Mouse (Mus musculus) cerebellum, postnatal 10 days (tissue): ENCODE measurements around the gene Amd1.
A peak's percentile ranks its signal among the peaks of the same experiment; 100 is the strongest.

Experiments used
- DNase-seq, 2 experiments: peaks; one replicate each; pipeline ENCODE4 v3.0.0; 2021; ENCODE audit warnings: mixed read lengths in 2 of 2

Amd1 gene

DNA sequence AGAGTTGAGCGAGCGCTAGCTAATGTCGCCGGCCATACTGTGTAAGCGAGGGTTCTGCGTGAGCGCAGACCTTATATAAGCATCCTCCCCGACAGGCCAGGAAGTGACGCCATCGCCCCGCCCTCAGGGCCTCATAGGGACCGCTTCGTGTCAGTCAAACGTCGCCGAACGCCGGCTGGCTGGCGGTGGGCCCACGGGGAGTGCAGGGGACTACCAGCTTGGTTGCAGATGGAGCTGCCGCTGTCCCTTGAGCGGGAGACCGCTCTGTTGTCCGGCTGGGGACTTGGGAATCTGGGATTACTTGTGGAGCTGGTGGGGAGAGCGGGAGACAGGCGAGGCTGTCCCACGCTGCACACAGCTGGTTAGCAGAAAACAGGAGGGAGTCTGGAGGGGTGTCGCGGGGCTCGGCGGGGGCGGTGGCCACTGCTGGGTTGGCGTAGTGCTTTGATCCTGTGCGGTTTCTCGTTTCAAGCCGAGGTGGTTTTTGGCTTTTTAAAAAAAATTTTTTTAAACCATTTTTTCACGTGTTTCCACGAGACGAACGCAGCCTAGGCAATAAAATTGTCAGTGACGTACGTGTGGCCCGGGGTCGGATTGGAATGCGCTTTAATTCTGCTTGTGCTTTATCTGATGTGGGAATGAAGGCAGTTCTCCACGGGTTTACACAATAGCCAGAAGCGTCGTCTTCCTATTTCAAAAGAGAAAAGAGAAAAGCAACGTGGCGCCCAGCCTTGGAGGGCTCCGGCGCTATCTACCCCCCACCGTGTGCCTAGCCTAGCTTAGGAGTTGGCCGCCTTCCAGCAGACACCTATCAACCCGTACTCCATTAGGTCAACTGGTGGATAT, at the start of gene Amd1:
TSS of gene Amd1 (minus strand) at position 47 of the 846 bp plus-strand sequence.
- peak; percentile 100 for DNase-seq

- DNase-seq = peak in 1 of 2 experiments; percentile 27
Observed at GRCm38 (mm10) chr10:40351156-40351555, 49.2 kb upstream of the Amd1 start.

- DNase-seq = no peak
Observed at GRCm38 (mm10) chr10:40350245-40350932, 48.4 kb upstream of the Amd1 start.

- peak; percentile 75 to 76 for DNase-seq
Observed at GRCm38 (mm10) chr10:40349631-40350177, 47.7 kb upstream of the Amd1 start.

DNA sequence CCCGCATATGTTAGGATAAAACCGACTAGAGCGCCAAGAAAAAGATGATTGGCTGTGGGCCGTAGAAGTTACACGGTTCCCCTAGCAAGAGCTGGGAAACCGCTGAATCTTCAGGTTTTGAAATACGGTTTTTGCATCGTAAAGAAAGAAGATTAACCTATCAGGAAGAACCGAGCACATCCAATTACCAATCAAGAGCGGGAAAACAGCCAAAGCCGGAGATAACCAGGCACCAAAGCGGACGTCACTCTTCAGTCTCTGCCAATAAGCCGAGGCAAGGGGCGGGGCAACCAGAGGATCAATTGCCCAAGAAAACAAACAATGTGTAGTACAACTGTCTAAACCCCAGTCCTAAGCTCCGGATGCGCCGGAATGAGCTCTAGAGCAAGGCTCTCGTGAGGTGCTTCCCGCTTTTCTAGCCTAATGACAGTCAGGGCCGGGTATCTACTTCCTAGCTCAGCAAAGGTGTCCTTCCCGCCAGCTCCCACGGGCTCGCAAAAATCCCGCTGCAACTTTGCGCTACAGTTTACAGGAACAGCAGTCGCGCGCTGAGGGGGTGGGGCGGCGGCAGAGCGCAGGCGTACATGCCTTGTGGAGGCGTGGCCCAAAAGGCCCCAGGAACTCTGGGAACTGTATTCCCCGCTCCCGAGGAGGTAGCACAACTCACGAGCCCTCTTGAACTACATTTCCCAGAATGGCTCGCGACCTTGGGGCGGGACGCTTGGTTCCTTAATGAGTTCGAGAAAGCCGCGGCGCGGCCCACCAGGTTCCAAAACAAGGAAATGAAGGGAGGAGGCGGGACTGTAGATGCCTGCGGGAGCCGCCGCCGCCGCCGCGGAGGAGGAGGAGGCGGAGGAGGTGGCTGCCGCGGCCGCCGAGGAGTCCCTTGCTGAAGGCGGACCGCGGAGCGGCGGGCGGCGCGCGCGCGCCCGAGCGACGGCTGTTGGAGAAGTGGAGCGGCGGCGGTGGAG, 46.9 kb upstream of the Amd1 start:
- DNase-seq = peak; percentile 96 to 98

DNA sequence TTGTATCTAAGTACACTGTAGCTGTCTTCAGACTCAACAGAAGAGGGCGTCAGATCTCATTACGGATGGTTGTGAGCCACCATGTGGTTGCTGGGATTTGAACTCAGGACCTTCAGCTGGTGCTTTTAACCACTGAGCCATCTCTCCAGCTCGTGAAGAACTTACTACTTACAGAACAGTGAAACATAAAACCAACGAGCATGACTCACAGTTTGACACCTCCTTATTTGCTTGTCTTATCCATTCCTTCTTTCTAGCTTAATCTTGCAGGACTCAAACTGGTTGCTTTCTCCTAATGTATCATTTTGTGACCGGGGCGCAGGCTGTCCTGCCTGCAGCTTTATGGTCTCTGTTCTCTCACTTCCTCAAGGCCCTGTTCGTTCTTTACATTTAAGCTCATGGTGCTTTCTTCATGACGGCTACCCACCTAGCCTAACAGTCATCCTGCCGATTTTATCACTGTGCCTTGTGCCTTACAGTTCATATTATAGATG, 45.5 kb upstream of the Amd1 start:
- no peak for DNase-seq

GRCm38 (mm10) chr10:40346776-40347403, 44.9 kb upstream of the Amd1 start:
- no peak for DNase-seq

GRCm38 (mm10) chr10:40342036-40342435, 40.0 kb upstream of the Amd1 start:
- DNase-seq = no peak

- DNase-seq = no peak
Observed at GRCm38 (mm10) chr10:40339351-40339964, 37.5 kb upstream of the Amd1 start, which contains the start of gene Cdk19. Cdk19 (plus strand) TSS chr10:40339564.

- no peak for DNase-seq
Observed at GRCm38 (mm10) chr10:40332864-40333263, 30.9 kb upstream of the Amd1 start.

DNA sequence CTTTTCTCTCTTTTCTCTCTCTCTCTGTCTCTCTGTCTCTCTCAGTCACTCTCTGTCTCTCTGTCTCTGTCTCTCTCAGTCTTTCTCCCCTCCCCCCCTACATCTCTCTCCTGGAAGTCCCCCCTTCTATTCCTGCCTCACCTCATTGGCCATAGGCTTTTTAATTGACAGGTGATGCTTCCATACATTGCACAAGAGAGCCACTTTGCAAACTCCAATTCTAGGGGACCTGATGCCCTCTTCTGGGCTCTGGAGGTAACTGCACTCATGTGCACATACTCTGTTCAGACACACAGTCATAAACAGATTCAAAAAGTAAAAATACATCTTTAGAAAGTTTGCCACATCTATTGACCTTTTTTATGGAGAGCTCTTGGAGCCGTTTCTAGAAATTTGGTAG, 28.3 kb upstream of the Amd1 start:
- no peak for DNase-seq

GRCm38 (mm10) chr10:40328004-40328551, 26.1 kb upstream of the Amd1 start:
- no peak for DNase-seq

DNA sequence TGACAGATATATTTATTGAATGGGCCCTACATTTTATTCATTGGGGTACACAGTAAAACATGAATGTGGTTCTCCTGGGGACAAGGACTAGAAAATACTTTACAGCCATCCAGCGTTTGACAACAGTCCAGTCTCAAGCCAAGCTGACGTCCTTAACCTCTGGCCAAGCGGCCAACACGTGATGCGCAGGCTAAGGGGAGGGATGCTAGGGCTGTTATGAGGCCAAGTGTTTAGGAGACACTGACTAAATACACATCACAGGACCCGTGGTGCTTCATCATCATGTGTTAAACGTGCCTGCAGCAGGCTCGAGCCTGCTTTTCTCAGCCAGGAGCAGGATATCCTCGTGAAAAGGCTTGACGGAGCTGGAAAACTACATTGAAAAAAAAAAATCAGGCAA, 18.3 kb upstream of the Amd1 start:
- DNase-seq = no peak

DNA sequence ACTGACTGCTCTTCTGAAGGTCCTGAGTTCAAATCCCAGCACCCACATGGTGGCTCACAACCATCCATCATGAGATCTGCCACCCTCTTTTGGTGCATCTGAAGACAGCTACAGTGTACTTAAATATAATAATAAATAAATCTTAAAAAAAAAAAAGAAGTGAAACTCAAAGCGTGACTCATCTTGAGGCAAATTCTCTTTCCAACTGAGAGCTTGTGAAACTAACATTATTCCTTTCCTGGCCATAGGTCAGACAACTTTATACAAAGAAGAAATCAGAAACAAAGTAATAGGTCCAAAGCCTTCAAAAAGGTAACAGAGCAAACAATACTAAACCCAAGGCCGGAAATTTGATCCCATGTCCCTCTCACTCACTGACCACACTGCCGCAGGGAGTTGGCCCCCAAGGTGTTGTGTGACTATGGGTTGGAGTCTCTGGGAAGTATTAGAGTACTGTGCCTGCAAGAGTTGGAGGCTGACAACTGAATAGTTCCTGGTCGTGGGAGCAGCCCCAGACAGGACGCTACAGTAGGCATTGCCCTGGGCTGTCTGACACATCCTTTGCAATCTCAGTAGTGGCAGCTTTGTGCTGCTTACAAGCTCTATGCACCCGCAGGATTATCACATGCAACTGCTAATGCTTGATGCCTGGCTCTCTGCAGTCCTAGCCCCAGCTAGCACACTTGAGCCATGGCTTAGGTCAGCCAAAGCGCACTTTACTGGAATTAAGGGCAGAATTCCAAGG, 15.0 kb upstream of the Amd1 start:
- no peak for DNase-seq

GRCm38 (mm10) chr10:40312781-40313180, 10.8 kb upstream of the Amd1 start:
- no peak for DNase-seq

- no peak for DNase-seq
Observed at GRCm38 (mm10) chr10:40309884-40310635, 8.1 kb upstream of the Amd1 start.

DNA sequence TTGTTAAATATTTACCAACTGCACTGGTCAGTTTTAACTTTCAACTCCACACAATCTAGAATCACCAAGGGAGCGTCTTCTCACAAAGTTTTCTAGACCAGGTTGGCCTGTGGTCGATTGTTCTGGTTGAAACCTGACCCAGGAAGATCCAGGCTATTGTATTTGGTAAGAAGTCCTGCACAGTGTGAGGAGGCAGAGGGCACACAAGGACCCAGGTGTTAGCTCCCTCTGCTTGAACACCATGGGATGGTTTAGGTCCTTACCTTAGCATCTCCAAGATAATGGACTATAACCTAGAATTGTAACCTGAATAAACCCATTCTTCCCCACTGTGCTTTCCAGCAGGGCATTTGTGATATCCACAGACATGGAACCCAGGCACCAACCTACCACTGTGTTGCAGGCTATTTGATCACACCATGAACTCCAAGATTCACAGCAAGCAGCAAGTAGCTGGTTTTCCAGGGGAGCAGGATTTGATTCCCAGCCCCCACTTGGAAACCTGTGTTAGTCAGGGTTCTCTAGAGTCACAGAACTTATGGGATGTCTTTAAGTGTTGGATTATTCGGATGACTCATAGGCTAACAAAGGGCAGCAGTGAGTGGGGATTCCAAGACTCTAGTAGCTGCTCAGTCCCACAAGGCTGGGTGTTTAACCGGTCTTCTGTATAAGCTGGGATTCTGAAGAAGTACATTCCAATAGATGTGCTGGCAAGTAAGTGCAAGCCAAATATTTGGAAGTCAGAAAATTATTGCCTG, 6.0 kb upstream of the Amd1 start:
- DNase-seq = no peak

- DNase-seq = no peak
Observed at GRCm38 (mm10) chr10:40305989-40306388, 4.0 kb upstream of the Amd1 start.
